Mouse (Mus musculus) layer of hippocampus, adult 11-12 months (tissue): ENCODE measurements around the gene Dennd1a.

Source experiments
- DNase-seq: peaks from one replicate; pipeline ENCODE4 v3.0.0; 2022; ENCODE audit warnings: low spot score

Dennd1a gene

GRCm38 (mm10) chr2:38045286-38045685 is 241.9 kb downstream of the Dennd1a start:
- no peak for DNase-seq

GRCm38 (mm10) chr2:38040845-38041244 is 246.3 kb downstream of the Dennd1a start:
- DNase-seq: no peak

GRCm38 (mm10) chr2:38039621-38040020 is 247.6 kb downstream of the Dennd1a start:
- no peak for DNase-seq

GRCm38 (mm10) chr2:38028317-38028716 is 258.9 kb downstream of the Dennd1a start:
- no peak for DNase-seq

- no peak for DNase-seq
These were observed 261.6 kb downstream of the Dennd1a start for GRCm38 (mm10) chr2:38025615-38026014.

GRCm38 (mm10) chr2:38023741-38024130 is 263.5 kb downstream of the Dennd1a start:
- no peak for DNase-seq

GRCm38 (mm10) chr2:38023054-38023740 is 264.0 kb downstream of the Dennd1a start:
- no peak for DNase-seq

- no peak for DNase-seq
These were observed 266.0 kb downstream of the Dennd1a start for GRCm38 (mm10) chr2:38021166-38021565.

- DNase-seq: no peak
These were observed 272.5 kb downstream of the Dennd1a start for GRCm38 (mm10) chr2:38014702-38015101.

GRCm38 (mm10) chr2:38013839-38014365 is 273.3 kb downstream of the Dennd1a start:
- DNase-seq: peak; percentile 63

GRCm38 (mm10) chr2:38007238-38007637 is 280.0 kb downstream of the Dennd1a start:
- no peak for DNase-seq

GRCm38 (mm10) chr2:38003183-38003680 is 284.0 kb downstream of the Dennd1a start:
- no peak for DNase-seq

- no peak for DNase-seq
These were observed 286.2 kb downstream of the Dennd1a start for GRCm38 (mm10) chr2:38001004-38001403.

GRCm38 (mm10) chr2:37997966-37998365 is 289.2 kb downstream of the Dennd1a start:
- DNase-seq: no peak

- DNase-seq: no peak
These were observed 298.1 kb downstream of the Dennd1a start for GRCm38 (mm10) chr2:37989091-37989490.

GRCm38 (mm10) chr2:37988301-37988700 is 298.9 kb downstream of the Dennd1a start:
- no peak for DNase-seq

GRCm38 (mm10) chr2:37985690-37986222 is 301.4 kb downstream of the Dennd1a start:
- peak; percentile 21 for DNase-seq

GRCm38 (mm10) chr2:37982714-37983113 is 304.5 kb downstream of the Dennd1a start:
- DNase-seq: no peak

- DNase-seq: no peak
These were observed 305.4 kb downstream of the Dennd1a start for GRCm38 (mm10) chr2:37981562-37982403.

GRCm38 (mm10) chr2:37974201-37974600 is 313.0 kb downstream of the Dennd1a start:
- DNase-seq: no peak

GRCm38 (mm10) chr2:37972621-37973020 is 314.6 kb downstream of the Dennd1a start:
- no peak for DNase-seq

GRCm38 (mm10) chr2:37971726-37972125 is 315.5 kb downstream of the Dennd1a start:
- DNase-seq: no peak
